25 mouse cellular contexts compared by ENCODE assay signal in genomic region chr13:23737091-23737490, GRCm38 (mm10). TPM values are rescaled to one million over a fixed set of nuclear protein-coding genes. Genes with fewer than 3 reads are reported as not detected.
DNase-seq lines count a peak whose midpoint lies in the region; ATAC-seq and TF ChIP-seq lines count a peak whose summit lies in the region.
"Had no signal": no experiment of that assay in that cellular context is flagged by ENCODE, and none has a peak within 500 bp of the region (broad histone marks: within the 10 kb centered on the region; RNA-seq: fewer than 3 reads in every experiment).

No protein-coding gene starts in this region.

- WGBS in forebrain, embryonic 10.5 days: 73% methylated on average over 5 of the region's 5 CpGs
- WGBS in forebrain, postnatal 0 days: 90% methylated on average over 5 of the region's 5 CpGs
- 91% methylated on average over 5 of the region's 5 CpGs for WGBS in liver, embryonic 11.5 days
- 84% methylated on average over 5 of the region's 5 CpGs for WGBS in liver, embryonic 12.5 days (ENCODE audit: insufficient replicate concordance)

- no peak for DNase-seq in forebrain, embryonic 10.5 days (ENCODE audit: extremely low spot score, low spot score)
- no peak for DNase-seq in forebrain, postnatal 0 days
- DNase-seq in liver, embryonic 11.5 days (ENCODE audit: low spot score): no peak
- DNase-seq in liver: no peak
- DNase-seq in retina, postnatal 1 day: peak; percentile 61
- no peak for DNase-seq in left cerebral cortex, adult 2 months (ENCODE audit: extremely low spot score in 1 of 2, low spot score in 2 of 2)
- DNase-seq in layer of hippocampus, postnatal 25 days (ENCODE audit: extremely low spot score in 1 of 2, low spot score in 1 of 2): no peak
- DNase-seq: adrenal gland, postnatal 25 days; cerebellum, postnatal 14 days; gastrocnemius, postnatal 36 days; kidney, postnatal 4 days; left cerebral cortex, postnatal 4 days; lung, adult 2 months; lung, postnatal 36 days; spleen, adult 18-20 months had no signal

- H3K9ac ChIP-seq in forebrain, postnatal 0 days: no peak overlapping the region
- H3K9ac ChIP-seq in liver, embryonic 11.5 days (ENCODE audit: low read depth, low read length): no peak overlapping the region
- 0 out of 2 replicates have a peak overlapping the region, but pooled peaks have one; percentile 4 for H3K9ac ChIP-seq in liver, embryonic 12.5 days
- H3K9ac ChIP-seq: embryonic facial prominence, embryonic 12.5 days; forebrain, embryonic 12.5 days; midbrain, embryonic 15.5 days; neural tube, embryonic 13.5 days had no signal

- no peaks in the 10 kb centered on the region for H3K9me3 ChIP-seq in forebrain, embryonic 10.5 days
- no peaks in the 10 kb centered on the region for H3K9me3 ChIP-seq in forebrain, postnatal 0 days (ENCODE audit: low read length)
- H3K9me3 ChIP-seq in liver, embryonic 11.5 days (ENCODE audit: control insufficient read depth, low read length): no peaks in the 10 kb centered on the region
- H3K9me3 ChIP-seq in liver, embryonic 12.5 days (replicated peaks): no peaks in the 10 kb centered on the region
- H3K9me3 ChIP-seq: embryonic facial prominence, embryonic 12.5 days; forebrain, embryonic 12.5 days; megakaryocyte, embryonic 14.5 days; midbrain, embryonic 15.5 days; neural tube, embryonic 13.5 days had no signal

- no peak for ATAC-seq in forebrain, postnatal 0 days
- no peak for ATAC-seq in liver, embryonic 11.5 days (replicated peaks; ENCODE audit: low FRiP score)
- no peak for ATAC-seq in liver, embryonic 12.5 days
- ATAC-seq: hindbrain, postnatal 0 days; intestine, postnatal 0 days; midbrain, embryonic 15.5 days had no signal

- H3K27me3 ChIP-seq in forebrain, embryonic 10.5 days (ENCODE audit: poor library complexity, severe bottlenecking): no peaks in the 10 kb centered on the region
- H3K27me3 ChIP-seq in forebrain, postnatal 0 days (ENCODE audit: insufficient read depth, low read length): no peaks in the 10 kb centered on the region
- H3K27me3 ChIP-seq in liver, embryonic 11.5 days (replicated peaks; ENCODE audit: control insufficient read depth, insufficient read depth, low read length): no peaks in the 10 kb centered on the region
- no peaks in the 10 kb centered on the region for H3K27me3 ChIP-seq in liver, embryonic 12.5 days (replicated peaks)
- H3K27me3 ChIP-seq: embryonic facial prominence, embryonic 12.5 days; forebrain, embryonic 12.5 days; megakaryocyte, embryonic 14.5 days; midbrain, embryonic 15.5 days; neural tube, embryonic 13.5 days had no signal

- peaks cover 31% of the 10 kb centered on the region for H3K4me1 ChIP-seq in forebrain, embryonic 10.5 days
- peaks cover 6% of the 10 kb centered on the region for H3K4me1 ChIP-seq in forebrain, postnatal 0 days (ENCODE audit: insufficient read depth)
- peaks cover 7% of the 10 kb centered on the region for H3K4me1 ChIP-seq in liver, embryonic 11.5 days (replicated peaks; ENCODE audit: control insufficient read depth, insufficient read depth, low read length)
- peaks cover 31% of the 10 kb centered on the region for H3K4me1 ChIP-seq in liver, embryonic 12.5 days

- TF ChIP-seq CTCF in forebrain, postnatal 0 days (IDR thresholded peaks at IDR 0.05; ENCODE audit: low read depth): no peak
- no peak for TF ChIP-seq CTCF in left cerebral cortex, adult 2 months (IDR thresholded peaks at IDR 0.05)

- no peak overlapping the region for H3K4me2 ChIP-seq in forebrain, postnatal 0 days (ENCODE audit: low read depth)
- no peak overlapping the region for H3K4me2 ChIP-seq in liver, embryonic 11.5 days
- no peak overlapping the region for H3K4me2 ChIP-seq in liver, embryonic 12.5 days
- H3K4me2 ChIP-seq: embryonic facial prominence, embryonic 12.5 days; forebrain, embryonic 12.5 days; midbrain, embryonic 15.5 days had no signal

- intact Hi-C loops in left cerebral cortex, adult 2 months (cut with DNase I): loop anchor here (5.0 kb wide), 2 partner anchors 115 to 1695 kb away; partner anchors contain the start of genes Hist1h1e, Hist1h2ag, Hist1h2be and Hist1h2bj

- H3K4me3 ChIP-seq in forebrain, embryonic 10.5 days: no peak overlapping the region
- H3K4me3 ChIP-seq in forebrain, postnatal 0 days (ENCODE audit: low read depth, low read length): no peak overlapping the region
- H3K4me3 ChIP-seq in liver, embryonic 11.5 days (ENCODE audit: low read depth, low read length): no peak overlapping the region
- H3K4me3 ChIP-seq in liver, embryonic 12.5 days: no peak overlapping the region
- no peak overlapping the region for H3K4me3 ChIP-seq in left cerebral cortex, adult 2 months
- H3K4me3 ChIP-seq: embryonic facial prominence, embryonic 12.5 days; forebrain, embryonic 12.5 days; megakaryocyte, embryonic 14.5 days; midbrain, embryonic 15.5 days; myocyte; neural tube, embryonic 13.5 days had no signal

- no peaks in the 10 kb centered on the region for H3K36me3 ChIP-seq in forebrain, embryonic 10.5 days (replicated peaks)
- no peaks in the 10 kb centered on the region for H3K36me3 ChIP-seq in forebrain, postnatal 0 days (ENCODE audit: insufficient read depth)
- H3K36me3 ChIP-seq in liver, embryonic 11.5 days (ENCODE audit: control insufficient read depth, insufficient read depth, low read length): no peaks in the 10 kb centered on the region
- H3K36me3 ChIP-seq in liver, embryonic 12.5 days: no peaks in the 10 kb centered on the region
- H3K36me3 ChIP-seq: embryonic facial prominence, embryonic 12.5 days; forebrain, embryonic 12.5 days; midbrain, embryonic 15.5 days; neural tube, embryonic 13.5 days had no signal

- peak overlapping the region; percentile 96 for H3K27ac ChIP-seq in forebrain, embryonic 10.5 days
- H3K27ac ChIP-seq in forebrain, postnatal 0 days (ENCODE audit: low read depth, low read length): no peak overlapping the region
- H3K27ac ChIP-seq in liver, embryonic 11.5 days (ENCODE audit: low read depth, low read length): peak overlapping the region; percentile 32; the same call in 1 of the 2 replicates
- H3K27ac ChIP-seq in liver, embryonic 12.5 days: peak overlapping the region; percentile 48
- H3K27ac ChIP-seq in left cerebral cortex, adult 2 months: no peak overlapping the region

RNA-seq across cellular contexts. Expression of gene Hist1h1c, which starts 1.5 kb away (rescaled TPM):
- polyA plus RNA-seq in forebrain, embryonic 10.5 days (2016; fragmentation: Nextera tagmentation; extraction: Ambion mirVana): 9.4 and 10.7 TPM in 2 replicates
- 475 and 498 TPM in 2 replicates for total RNA-seq in forebrain, postnatal 0 days (2014; rRNA removed)
- polyA plus RNA-seq in forebrain, postnatal 0 days (2015; fragmentation: Nextera tagmentation; extraction: Ambion mirVana): 24.0 and 26.3 TPM in 2 replicates
- polyA plus RNA-seq in liver, embryonic 11.5 days (2014; fragmentation: Nextera tagmentation; extraction: Ambion mirVana): 24.2 and 25.8 TPM in 2 replicates
- polyA plus RNA-seq in liver, embryonic 12.5 days (2016; fragmentation: Nextera tagmentation; extraction: Ambion mirVana): 56.9 and 57.2 TPM in 2 replicates
- total RNA-seq in left cerebral cortex, adult 2 months (2021): 10 to 100 TPM; 53.4 to 53.7 TPM
- 10 to 100 TPM; 53.2 to 69.4 TPM for total RNA-seq in layer of hippocampus, postnatal 25 days (2021)

RNA-seq across cellular contexts. Expression of gene Hist1h3c, which starts 8.3 kb away (rescaled TPM):
- polyA plus RNA-seq in forebrain, embryonic 10.5 days (2016; fragmentation: Nextera tagmentation; extraction: Ambion mirVana): 7.7 and 9.0 TPM in 2 replicates
- 294 and 301 TPM in 2 replicates for total RNA-seq in forebrain, postnatal 0 days (2014; rRNA removed)
- 0.84 TPM in 1 of 2 replicates, not detected in the other for polyA plus RNA-seq in forebrain, postnatal 0 days (2015; fragmentation: Nextera tagmentation; extraction: Ambion mirVana)
- 6.1 and 6.7 TPM in 2 replicates for polyA plus RNA-seq in liver, embryonic 11.5 days (2014; fragmentation: Nextera tagmentation; extraction: Ambion mirVana)
- polyA plus RNA-seq in liver, embryonic 12.5 days (2016; fragmentation: Nextera tagmentation; extraction: Ambion mirVana): 4.8 and 6.7 TPM in 2 replicates
- total RNA-seq in left cerebral cortex, adult 2 months (2021): 1 to 10 TPM; 1.0 to 1.3 TPM
- 1 to 10 TPM; 4.6 to 6.0 TPM for total RNA-seq in layer of hippocampus, postnatal 25 days (2021)
- total RNA-seq: gastrocnemius, adult 18-20 months had no signal

RNA-seq across cellular contexts. Expression of gene Hist1h2bb, which starts 9.4 kb away (rescaled TPM):
- polyA plus RNA-seq in forebrain, embryonic 10.5 days (2016; fragmentation: Nextera tagmentation; extraction: Ambion mirVana): 2.3 and 2.7 TPM in 2 replicates
- 647 and 680 TPM in 2 replicates for total RNA-seq in forebrain, postnatal 0 days (2014; rRNA removed)
- polyA plus RNA-seq in forebrain, postnatal 0 days (2015; fragmentation: Nextera tagmentation; extraction: Ambion mirVana): not detected in 2 replicates
- polyA plus RNA-seq in liver, embryonic 11.5 days (2014; fragmentation: Nextera tagmentation; extraction: Ambion mirVana): 3.1 and 4.6 TPM in 2 replicates
- 4.6 and 5.5 TPM in 2 replicates for polyA plus RNA-seq in liver, embryonic 12.5 days (2016; fragmentation: Nextera tagmentation; extraction: Ambion mirVana)
- total RNA-seq in left cerebral cortex, adult 2 months (2021): 10 to 100 TPM; 12.3 to 19.0 TPM
- 10 to 100 TPM; 20.1 to 33.5 TPM for total RNA-seq in layer of hippocampus, postnatal 25 days (2021)
- polyA plus RNA-seq: neural tube, embryonic 13.5 days had no signal

RNA-seq across cellular contexts. Expression of gene Hist1h2ab, which starts 13.8 kb away (rescaled TPM):
- polyA plus RNA-seq in forebrain, embryonic 10.5 days (2016; fragmentation: Nextera tagmentation; extraction: Ambion mirVana): 49.5 and 50.4 TPM in 2 replicates
- 305 and 340 TPM in 2 replicates for total RNA-seq in forebrain, postnatal 0 days (2014; rRNA removed)
- polyA plus RNA-seq in forebrain, postnatal 0 days (2015; fragmentation: Nextera tagmentation; extraction: Ambion mirVana): 4.4 and 6.7 TPM in 2 replicates
- polyA plus RNA-seq in liver, embryonic 11.5 days (2014; fragmentation: Nextera tagmentation; extraction: Ambion mirVana): 38.5 and 42.1 TPM in 2 replicates
- 70.3 TPM in 2 replicates for polyA plus RNA-seq in liver, embryonic 12.5 days (2016; fragmentation: Nextera tagmentation; extraction: Ambion mirVana)
- 10 to 100 TPM; 19.9 to 21.0 TPM for total RNA-seq in left cerebral cortex, adult 2 months (2021)
- total RNA-seq in layer of hippocampus, postnatal 25 days (2021): 10 to 100 TPM; 24.8 to 42.0 TPM

RNA-seq across cellular contexts. Expression of gene Hist1h3b, which starts 15.0 kb away (rescaled TPM):
- polyA plus RNA-seq in forebrain, embryonic 10.5 days (2016; fragmentation: Nextera tagmentation; extraction: Ambion mirVana): 9.1 and 9.5 TPM in 2 replicates
- 229 and 254 TPM in 2 replicates for total RNA-seq in forebrain, postnatal 0 days (2014; rRNA removed)
- polyA plus RNA-seq in forebrain, postnatal 0 days (2015; fragmentation: Nextera tagmentation; extraction: Ambion mirVana): 0.25 and 0.67 TPM in 2 replicates
- 5.5 and 8.3 TPM in 2 replicates for polyA plus RNA-seq in liver, embryonic 11.5 days (2014; fragmentation: Nextera tagmentation; extraction: Ambion mirVana)
- polyA plus RNA-seq in liver, embryonic 12.5 days (2016; fragmentation: Nextera tagmentation; extraction: Ambion mirVana): 15.2 and 16.6 TPM in 2 replicates
- 1 to 10 TPM; 6.6 to 7.5 TPM for total RNA-seq in left cerebral cortex, adult 2 months (2021)
- 10 to 100 TPM; 12.3 to 22.8 TPM for total RNA-seq in layer of hippocampus, postnatal 25 days (2021)

Comparison
In these comparisons a context has a peak if more than half of its experiments do, and no peak if none do; other contexts are left out.
1. H3K27ac ChIP-seq: peak in forebrain, embryonic 10.5 days (single experiment), liver, embryonic 11.5 days (single experiment) and liver, embryonic 12.5 days (single experiment); none in forebrain, postnatal 0 days (single experiment) and left cerebral cortex, adult 2 months (single experiment).